Mouse (Mus musculus) cerebellum, adult 9-11 months (tissue): Measurements from ENCODE around the gene Gm11627.
"Not testable (repeated sequence)": the region's sequence is repeated elsewhere in the genome, so short reads cannot be mapped to it uniquely, and the experiment has no call there.

Experiments
- DNase-seq: peaks from one replicate; pipeline ENCODE4 v3.0.0; 2022

Gm11627 gene

GRCm38 (mm10) chr11:102602816-102603495 lies 23.7 kb upstream of the Gm11627 start:
- no peak for DNase-seq

- no peak for DNase-seq
Measured at GRCm38 (mm10) chr11:102599912-102600311, 20.7 kb upstream of the Gm11627 start.

- no peak for DNase-seq
Measured at GRCm38 (mm10) chr11:102595341-102595820, 16.1 kb upstream of the Gm11627 start.

- no peak for DNase-seq
Measured at GRCm38 (mm10) chr11:102587554-102587953, 8.3 kb upstream of the Gm11627 start.

- DNase-seq: no peak
Measured at GRCm38 (mm10) chr11:102586445-102587130, 7.3 kb upstream of the Gm11627 start.

- no peak for DNase-seq
Measured at GRCm38 (mm10) chr11:102582736-102583135, 3.5 kb upstream of the Gm11627 start.

GRCm38 (mm10) chr11:102582016-102582610 lies 2.9 kb upstream of the Gm11627 start:
- no peak for DNase-seq

GRCm38 (mm10) chr11:102581281-102582015 lies 2.2 kb upstream of the Gm11627 start:
- DNase-seq: peak; percentile 26

- DNase-seq: no peak
Measured at GRCm38 (mm10) chr11:102580034-102580330, 721 bp upstream of the Gm11627 start.

GRCm38 (mm10) chr11:102578341-102579118 lies 731 bp downstream of the Gm11627 start:
- peak; percentile 32 for DNase-seq

GRCm38 (mm10) chr11:102576050-102576754 lies 3.1 kb downstream of the Gm11627 start:
- no peak for DNase-seq

- no peak for DNase-seq
Measured at GRCm38 (mm10) chr11:102575034-102575433, 4.2 kb downstream of the Gm11627 start.

GRCm38 (mm10) chr11:102572866-102573663 lies 6.2 kb downstream of the Gm11627 start:
- peak; percentile 62 for DNase-seq

- no peak for DNase-seq
Measured at GRCm38 (mm10) chr11:102568756-102569377, 10.4 kb downstream of the Gm11627 start.

GRCm38 (mm10) chr11:102568191-102568590 lies 11.1 kb downstream of the Gm11627 start:
- no peak for DNase-seq

- no peak for DNase-seq
Measured at GRCm38 (mm10) chr11:102567723-102568122, 11.5 kb downstream of the Gm11627 start.

- no peak for DNase-seq
Measured at GRCm38 (mm10) chr11:102567157-102567556, 12.1 kb downstream of the Gm11627 start.

GRCm38 (mm10) chr11:102566290-102566689 lies 13.0 kb downstream of the Gm11627 start:
- DNase-seq: no peak

GRCm38 (mm10) chr11:102565741-102566140 lies 13.5 kb downstream of the Gm11627 start:
- DNase-seq: no peak

- DNase-seq: not testable (repeated sequence)
Measured at GRCm38 (mm10) chr11:102564952-102565671, 14.1 kb downstream of the Gm11627 start.
